Mouse (Mus musculus) liver, adult 2 months (tissue): ENCODE measurements around the gene Tgfbi. TPM values are rescaled to one million over a fixed set of nuclear protein-coding genes. Genes with fewer than 3 reads are reported as not detected.

Experiments used
- DNase-seq: peaks from one replicate; pipeline ENCODE4 v3.0.0-alpha.2; 2011; ENCODE audit warnings: low read depth, low spot score; ENCODE audit errors: extremely low read depth
- H3K27ac ChIP-seq: fragments of 200-500 bp; replicated peaks from 2 replicates; pipeline ENCODE4 v1.5.1; 2012; ENCODE audit warnings: low read depth, mild to moderate bottlenecking, control low read depth, inconsistent platforms, low read length; ENCODE audit not compliant: insufficient read depth
- H3K27me3 ChIP-seq: fragments of 200-500 bp; 2 replicates; pipeline ENCODE4 v1.6.1; 2012; ENCODE audit warnings: mild to moderate bottlenecking, moderate library complexity, low read length, inconsistent platforms; ENCODE audit not compliant: control insufficient read depth, insufficient read depth
- H3K36me3 ChIP-seq: fragments of 200-500 bp; 2 replicates; pipeline ENCODE4 v1.6.1; 2012; ENCODE audit warnings: low read length, inconsistent platforms; ENCODE audit not compliant: control insufficient read depth, insufficient read depth
- H3K4me1 ChIP-seq: fragments of 200-500 bp; 2 replicates; pipeline ENCODE4 v1.6.1; 2011; ENCODE audit warnings: low read length; ENCODE audit not compliant: control insufficient read depth, insufficient read depth
- H3K4me3 ChIP-seq: fragments of 200-500 bp; 2 replicates; pipeline ENCODE4 v1.5.1; 2011; ENCODE audit warnings: low read depth, mild to moderate bottlenecking, control low read depth, low read length, moderate library complexity; ENCODE audit not compliant: insufficient read depth
- H3K79me2 ChIP-seq: fragments of 200-500 bp; 2 replicates; pipeline ENCODE4 v1.6.1; 2012; ENCODE audit warnings: inconsistent platforms, mild to moderate bottlenecking, low read length, moderate library complexity; ENCODE audit not compliant: control insufficient read depth, insufficient read depth
- H3K9ac ChIP-seq: fragments of 200-500 bp; 2 replicates; pipeline ENCODE4 v1.6.1; 2012; ENCODE audit warnings: low read depth, mild to moderate bottlenecking, control low read depth, inconsistent platforms, low read length
- CTCF ChIP-seq: fragments of 200-500 bp; IDR thresholded peaks from 2 replicates; pipeline ENCODE4 v1.5.1; 2011; ENCODE audit warnings: low read depth, low read length, control low read depth
- POLR2A ChIP-seq: fragments of 200-500 bp; IDR thresholded peaks from 2 replicates; pipeline ENCODE4 v1.6.1; 2011; ENCODE audit warnings: low read length, control low read depth; ENCODE audit not compliant: insufficient read depth; ENCODE audit errors: extremely low read depth
- WGBS: fragments of 180-500 bp; shearing (Covaris S2); methylation state at CpG from one replicate; pipeline ENCODE4 v1.1.7; 2018; 5-methylcytosine and 5-hydroxymethylcytosine counted together
- polyA plus RNA-seq: library from polyadenylated mRNA; depleted of rRNA; stranded (reverse); fragments of >200 nt; gene quantifications from 2 replicates; pipeline ENCODE4 v1.2.3, GENCODE M21; 2012
- total RNA-seq: library from RNA; depleted of rRNA; stranded (reverse); fragments of >200 nt; gene quantifications from 2 replicates; pipeline ENCODE4 v1.2.3, GENCODE M21; 2014

Gene Tgfbi
- total and polyA plus RNA-seq, 2 experiments, result 27.2 to 34.3 TPM

DNA sequence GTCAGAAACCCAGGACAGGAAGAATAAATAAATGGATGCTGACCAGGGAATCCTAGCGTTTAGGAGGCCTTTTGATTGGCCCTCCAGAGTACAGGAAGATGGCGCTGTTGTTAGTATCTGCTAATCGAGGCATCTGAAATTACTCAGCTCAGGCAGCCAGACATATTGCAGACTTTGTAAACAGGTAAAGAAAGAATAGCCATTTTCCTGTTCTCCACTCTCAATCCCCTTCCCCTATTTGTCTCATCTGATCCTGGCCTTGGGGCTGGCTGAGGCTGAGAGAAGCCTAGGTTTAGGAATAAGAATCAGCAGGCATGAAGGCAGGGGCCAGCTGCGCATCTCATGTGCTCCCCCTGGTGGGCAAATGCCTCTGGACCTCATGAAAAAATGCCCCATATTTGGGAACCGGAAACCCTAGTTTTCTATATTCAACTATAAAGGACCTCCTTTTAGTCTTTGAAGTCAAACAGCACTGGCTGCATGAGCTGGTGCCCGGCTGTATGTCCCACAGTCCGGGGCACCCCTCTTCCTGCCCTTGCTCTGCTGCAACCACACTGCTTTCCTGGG, 48.7 kb downstream of the Tgfbi start:
- WGBS, result 32% methylated on average over 7 of the region's 7 CpGs
- peak; percentile 42 for DNase-seq
- TF ChIP-seq POLR2A, result no peak
- TF ChIP-seq CTCF, result peak; percentile 91
- no peak overlapping the region for H3K27ac ChIP-seq
- no peaks in the 10 kb centered on the region for H3K27me3 ChIP-seq
- H3K79me2 ChIP-seq, result no peaks in the 10 kb centered on the region
- H3K4me1 ChIP-seq, result no peaks in the 10 kb centered on the region
- H3K9ac ChIP-seq, result no peak overlapping the region
- H3K36me3 ChIP-seq, result no peaks in the 10 kb centered on the region
- no peak overlapping the region for H3K4me3 ChIP-seq

- no peaks in the 10 kb centered on the region for H3K79me2 ChIP-seq
- no peak overlapping the region for H3K9ac ChIP-seq
- no peak for TF ChIP-seq POLR2A
- no peak for TF ChIP-seq CTCF
- H3K36me3 ChIP-seq, result no peaks in the 10 kb centered on the region
- no peak for DNase-seq
- H3K27me3 ChIP-seq, result no peaks in the 10 kb centered on the region
- no peak overlapping the region for H3K4me3 ChIP-seq
- no peaks in the 10 kb centered on the region for H3K4me1 ChIP-seq
- 61% methylated on average over 6 of the region's 6 CpGs for WGBS
- no peak overlapping the region for H3K27ac ChIP-seq
Observed at GRCm38 (mm10) chr13:56658931-56659330, 49.6 kb downstream of the Tgfbi start.

GRCm38 (mm10) chr13:56661914-56662621, 52.7 kb downstream of the Tgfbi start:
- no peak overlapping the region for H3K9ac ChIP-seq
- no peak for DNase-seq
- no peaks in the 10 kb centered on the region for H3K79me2 ChIP-seq
- WGBS, result 73% methylated on average over 7 of the region's 7 CpGs
- TF ChIP-seq CTCF, result no peak
- TF ChIP-seq POLR2A, result no peak
- no peaks in the 10 kb centered on the region for H3K4me1 ChIP-seq
- H3K36me3 ChIP-seq, result no peaks in the 10 kb centered on the region
- no peak overlapping the region for H3K4me3 ChIP-seq
- no peaks in the 10 kb centered on the region for H3K27me3 ChIP-seq
- no peak overlapping the region for H3K27ac ChIP-seq

DNA sequence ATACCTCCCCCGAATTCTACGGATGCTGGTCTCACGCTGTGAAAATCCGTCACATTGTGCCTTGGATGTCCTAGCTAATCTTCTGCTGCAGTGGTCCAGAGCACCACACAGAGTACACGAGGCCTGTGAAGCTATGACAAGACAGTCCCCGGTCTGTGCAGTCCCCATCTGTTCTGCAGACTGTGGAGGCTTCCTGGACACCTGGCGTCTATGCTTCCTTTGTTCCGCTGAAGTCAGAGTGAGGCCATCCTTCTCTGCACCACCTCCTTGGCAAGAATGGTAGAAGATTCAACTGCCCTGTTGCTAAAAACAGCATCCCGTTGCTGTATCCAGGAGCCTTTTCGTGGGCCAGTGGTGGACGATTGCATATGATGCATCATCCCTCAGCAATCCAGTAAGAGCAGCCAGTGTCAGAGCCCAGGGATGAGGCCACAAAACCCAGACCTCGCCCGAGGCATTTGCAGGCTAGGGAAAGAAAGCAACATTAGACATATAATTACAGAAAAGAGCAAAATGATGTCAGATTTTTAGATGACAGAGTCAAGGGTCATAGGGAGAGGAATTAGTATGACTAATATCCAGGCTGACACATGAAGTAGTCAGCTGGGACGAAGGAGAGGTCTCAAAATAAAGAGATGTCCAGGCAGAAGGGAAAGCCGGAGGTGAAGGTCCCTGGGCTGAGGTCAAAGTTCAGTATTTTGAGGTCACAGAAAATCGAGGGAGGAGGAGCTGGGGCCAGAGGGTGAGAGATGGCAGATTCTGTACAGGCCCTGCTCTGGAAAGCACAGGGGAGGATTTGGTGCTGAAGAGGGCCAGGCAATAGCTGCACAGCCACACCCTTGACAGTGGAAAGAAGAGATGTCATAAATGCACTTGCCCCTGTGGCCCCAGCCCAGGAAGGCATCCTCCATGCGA, 55.2 kb downstream of the Tgfbi start:
- 79% methylated on average over 17 of the region's 17 CpGs for WGBS
- no peak overlapping the region for H3K27ac ChIP-seq
- H3K79me2 ChIP-seq, result no peaks in the 10 kb centered on the region
- no peak for TF ChIP-seq CTCF
- no peak for TF ChIP-seq POLR2A
- DNase-seq, result no peak
- H3K4me3 ChIP-seq, result no peak overlapping the region
- no peaks in the 10 kb centered on the region for H3K36me3 ChIP-seq
- no peak overlapping the region for H3K9ac ChIP-seq
- no peaks in the 10 kb centered on the region for H3K4me1 ChIP-seq
- no peaks in the 10 kb centered on the region for H3K27me3 ChIP-seq

GRCm38 (mm10) chr13:56671206-56671605, 61.9 kb downstream of the Tgfbi start:
- Histone ChIP-seq H3K9ac (no peak overlapping the region), H3K27me3 (no peaks in the 10 kb centered on the region), H3K4me3 (no peak overlapping the region), H3K4me1 (no peaks in the 10 kb centered on the region), H3K36me3 (no peaks in the 10 kb centered on the region), H3K27ac (no peak overlapping the region), H3K79me2 (no peaks in the 10 kb centered on the region)
- TF ChIP-seq CTCF (no peak), POLR2A (no peak)
- no peak for DNase-seq
- WGBS, result 87% methylated on average over 11 of the region's 11 CpGs
